Mouse (Mus musculus) CD4-positive, CD25-positive, alpha-beta regulatory T cell, adult 4 months (primary cell): ENCODE data around the gene Ptprn2. TPM values are rescaled to one million over a fixed set of nuclear protein-coding genes. Genes with fewer than 3 reads are reported as not detected.

ENCODE experiments used
- ATAC-seq: one replicate; pipeline ENCODE4 v1.8.0; 2017
- polyA plus RNA-seq, 2 experiments: library from polyadenylated mRNA; unstranded; fragments of 100-300 nt; shearing (Covaris generic); gene quantifications; one replicate each; pipeline ENCODE4 v1.2.1; 2017

The Ptprn2 gene
- polyA plus RNA-seq, 2 experiments from 2014 or later = not detected

DNA sequence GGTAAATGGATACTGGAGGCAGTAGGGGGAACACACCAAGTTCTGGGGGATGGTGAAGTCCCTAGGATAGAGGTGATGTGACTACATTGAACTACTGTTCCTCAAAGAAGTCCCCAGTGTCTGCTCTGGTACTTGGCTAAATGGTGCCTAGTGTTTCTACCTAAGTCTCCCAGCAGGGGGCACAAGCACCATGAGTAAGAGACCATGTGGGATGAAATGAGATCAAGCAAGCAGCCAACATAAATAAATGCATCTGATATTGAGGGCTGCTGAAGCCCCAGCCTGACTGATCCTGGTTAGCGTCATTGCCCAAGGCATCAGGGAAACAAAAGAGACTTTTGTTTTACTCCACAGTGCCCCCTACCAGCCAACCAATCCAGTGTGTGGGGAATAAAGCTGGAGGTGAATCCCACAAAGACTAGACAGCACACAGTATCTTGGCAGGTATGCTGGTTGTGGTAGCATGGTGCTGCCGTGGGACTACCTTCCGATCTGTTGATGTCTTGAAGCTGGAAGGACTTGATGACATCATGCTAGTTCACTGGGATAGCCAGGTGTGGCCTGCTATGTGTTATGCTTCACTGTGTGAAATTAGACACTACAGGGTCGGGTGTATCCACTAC lies 163.2 kb downstream of the Ptprn2 start:
- no peak for ATAC-seq

DNA sequence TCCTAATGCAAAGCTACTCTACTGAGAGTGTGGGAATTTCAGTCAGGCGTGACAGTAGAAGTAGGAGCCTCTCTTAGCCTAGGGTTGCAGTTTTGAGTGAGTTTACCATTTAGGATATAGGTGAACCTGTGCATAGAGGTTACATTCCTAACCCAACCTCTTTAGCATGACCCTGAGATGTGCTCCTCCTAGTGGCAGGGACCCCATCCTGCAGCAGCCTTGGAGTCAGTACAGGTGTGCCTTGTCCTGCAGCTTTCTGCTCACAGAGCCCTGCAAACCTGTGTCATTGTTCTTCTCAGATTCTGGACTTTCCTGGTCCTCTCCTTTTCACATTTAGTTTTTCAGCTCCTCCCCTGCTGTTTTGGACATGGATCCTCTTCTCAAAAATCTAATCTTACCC lies 168.2 kb downstream of the Ptprn2 start:
- no peak for ATAC-seq

DNA sequence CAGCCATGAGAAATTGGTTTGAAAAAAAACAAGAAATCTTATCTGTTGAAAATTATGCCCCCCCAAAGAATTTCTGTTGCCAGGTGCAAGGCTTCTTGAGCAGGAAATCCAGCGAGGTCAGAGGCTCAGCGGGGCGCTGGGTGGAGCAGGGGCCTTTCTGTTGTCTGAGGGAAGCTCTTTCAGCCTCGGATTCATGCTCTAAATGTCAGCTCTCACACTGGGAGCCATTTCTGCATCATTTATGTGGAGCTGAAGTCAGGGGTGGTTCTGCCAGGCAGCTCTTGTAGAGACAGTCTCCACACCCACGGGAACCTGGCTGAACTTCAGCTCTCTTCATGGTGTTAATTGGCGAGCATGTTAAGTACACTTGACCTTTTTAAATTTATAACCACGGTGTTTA lies 174.6 kb downstream of the Ptprn2 start:
- no peak for ATAC-seq

DNA sequence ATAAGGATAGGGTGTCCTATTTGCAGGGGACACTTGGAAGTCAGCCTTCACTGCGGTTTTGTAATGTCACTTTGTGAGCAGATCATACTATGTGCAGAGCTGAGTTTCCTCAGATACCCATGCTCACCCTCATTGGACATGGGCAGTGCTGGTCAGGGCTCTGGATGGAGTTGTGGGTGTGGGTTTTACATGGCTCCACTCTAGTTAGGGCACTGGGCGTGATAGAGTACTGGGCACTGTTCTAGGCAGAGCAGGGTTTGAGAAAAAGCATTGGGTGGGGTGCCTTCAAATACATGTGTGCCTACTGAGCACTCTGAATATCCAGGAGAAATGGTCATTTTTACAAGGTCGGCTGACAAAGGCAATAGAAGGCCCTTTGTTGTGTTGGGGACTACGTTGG lies 175.5 kb downstream of the Ptprn2 start:
- no peak for ATAC-seq

DNA sequence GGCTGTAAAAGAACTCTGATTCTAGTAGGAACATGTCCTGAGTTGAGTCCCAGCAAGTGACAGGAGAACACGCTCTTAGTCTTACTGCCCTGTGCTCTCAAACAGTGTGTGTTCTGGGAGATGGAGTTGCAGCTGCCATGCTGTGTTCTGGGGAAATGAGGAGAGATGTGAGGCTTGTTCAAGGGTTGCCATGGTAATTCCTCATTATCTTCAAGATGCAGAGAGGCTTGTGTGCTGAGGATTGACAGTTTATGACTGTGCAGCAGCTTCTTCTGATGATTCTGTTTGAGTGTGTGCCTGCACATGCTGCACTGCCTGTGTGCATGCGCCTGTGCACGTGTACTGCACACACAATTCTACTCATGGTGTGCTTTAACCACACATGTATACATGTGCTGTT lies 192.2 kb downstream of the Ptprn2 start:
- ATAC-seq = no peak

DNA sequence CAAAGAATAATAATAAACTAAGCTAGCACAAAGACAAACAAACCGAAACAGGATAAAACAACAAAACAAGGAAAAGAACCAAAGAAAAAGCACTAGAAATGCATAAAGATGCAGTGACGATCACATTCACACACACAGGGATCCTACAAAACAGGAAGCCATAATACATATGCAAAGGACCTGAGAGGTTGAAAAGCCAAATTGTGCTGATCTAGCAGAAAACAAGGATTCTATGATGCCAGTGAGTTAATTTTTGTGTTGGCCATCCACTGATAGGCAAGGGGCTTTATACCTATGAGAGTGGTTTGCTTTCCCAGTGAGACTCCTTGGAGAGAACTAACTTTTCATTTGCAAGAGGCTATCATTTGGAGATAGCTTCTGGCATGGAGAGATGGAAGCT lies 204.3 kb downstream of the Ptprn2 start:
- ATAC-seq = no peak

DNA sequence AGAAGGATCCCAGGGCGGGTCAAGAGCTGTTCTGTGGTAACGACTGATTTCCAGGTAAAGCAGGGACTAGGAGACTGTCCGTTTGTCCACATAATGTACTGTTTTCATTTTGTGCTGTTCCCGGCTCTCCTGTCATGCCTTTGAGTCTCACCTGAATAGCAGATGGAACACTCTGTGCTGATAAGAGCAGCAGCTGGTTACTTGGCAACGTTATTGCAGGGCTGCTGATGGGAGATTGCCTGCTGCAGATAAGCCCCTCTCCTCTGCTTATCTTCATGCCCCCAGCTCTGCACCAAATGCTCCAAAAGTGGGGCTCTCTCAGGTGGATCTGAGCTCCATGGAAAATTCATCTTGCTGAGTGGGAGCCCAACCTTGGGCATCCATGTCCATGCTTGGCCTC lies 224.0 kb downstream of the Ptprn2 start:
- ATAC-seq = no peak

DNA sequence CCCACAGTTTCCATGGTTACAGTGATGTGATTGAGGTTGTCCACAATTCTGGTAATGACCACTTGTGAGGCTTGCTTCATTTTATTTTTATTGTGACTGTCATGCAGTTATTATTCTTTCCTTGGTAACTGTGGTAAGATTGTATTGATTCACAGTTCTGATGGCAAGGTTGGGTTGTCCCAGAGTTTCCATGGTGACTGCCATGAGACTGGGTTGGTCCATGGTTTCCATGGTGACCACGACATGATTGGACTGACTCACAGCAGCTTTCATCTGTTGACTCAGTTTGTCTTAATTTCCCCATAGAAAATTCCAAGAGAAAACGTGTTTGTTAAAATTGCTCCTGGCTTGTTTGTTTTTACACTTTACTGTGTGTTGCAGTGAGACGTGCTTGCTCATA lies 225.2 kb downstream of the Ptprn2 start:
- no peak for ATAC-seq

DNA sequence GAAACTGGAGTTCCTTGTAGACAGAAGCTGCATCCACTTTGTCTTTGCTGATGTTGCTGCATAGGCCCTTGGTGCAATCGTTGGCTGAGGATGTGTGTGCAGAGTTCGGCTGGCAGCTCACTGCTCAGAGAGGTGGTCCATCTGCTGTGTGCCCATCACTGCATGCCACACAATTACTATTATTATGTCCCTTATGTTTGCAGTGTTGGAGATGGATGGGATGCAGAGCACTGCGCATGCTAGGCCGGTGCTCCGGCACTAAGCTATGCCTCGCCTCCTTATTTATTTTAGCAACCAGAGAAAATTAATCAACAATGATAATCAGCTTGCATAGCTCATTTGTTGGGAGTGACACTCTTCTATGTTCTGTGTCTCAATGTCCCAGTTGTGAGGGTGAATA lies 225.6 kb downstream of the Ptprn2 start:
- ATAC-seq = no peak

DNA sequence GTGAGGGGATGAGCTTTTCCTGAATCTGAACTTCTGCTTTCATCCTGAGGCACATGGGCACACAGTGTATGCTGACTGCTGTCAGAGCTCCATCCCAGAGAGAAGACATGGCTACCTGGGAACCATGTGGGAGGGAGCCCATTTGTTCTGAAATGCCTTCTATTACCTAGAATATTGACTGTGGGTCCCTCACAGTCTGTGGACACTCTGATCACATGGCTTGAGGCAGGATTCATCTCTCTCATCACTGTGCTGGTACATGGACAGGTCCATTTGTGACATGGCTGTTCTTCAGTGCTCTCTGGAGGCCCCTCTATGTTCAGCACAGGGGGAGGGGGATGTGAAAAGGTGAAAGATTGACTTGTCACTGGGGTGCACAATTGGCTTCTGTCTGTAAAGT lies 227.6 kb downstream of the Ptprn2 start:
- ATAC-seq = no peak

DNA sequence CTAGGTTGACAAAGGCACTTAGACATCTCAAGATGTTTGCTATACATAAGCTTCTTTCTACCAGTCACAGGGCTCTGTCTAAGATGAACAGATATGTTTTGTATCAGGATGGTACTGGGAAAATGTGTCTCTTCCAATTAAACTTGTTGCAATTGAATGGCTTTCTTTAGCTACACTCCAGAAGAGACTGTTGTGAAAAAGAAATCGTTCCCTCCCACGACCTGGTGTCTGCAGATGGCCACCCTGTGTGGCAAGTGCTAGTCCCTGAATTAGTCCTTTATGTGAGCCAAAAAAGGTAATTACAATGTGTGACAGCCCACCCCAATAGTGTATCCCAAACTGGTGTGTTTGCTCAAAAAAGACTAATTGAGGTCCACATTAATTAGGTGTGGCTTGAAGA lies 235.5 kb downstream of the Ptprn2 start:
- ATAC-seq = no peak

DNA sequence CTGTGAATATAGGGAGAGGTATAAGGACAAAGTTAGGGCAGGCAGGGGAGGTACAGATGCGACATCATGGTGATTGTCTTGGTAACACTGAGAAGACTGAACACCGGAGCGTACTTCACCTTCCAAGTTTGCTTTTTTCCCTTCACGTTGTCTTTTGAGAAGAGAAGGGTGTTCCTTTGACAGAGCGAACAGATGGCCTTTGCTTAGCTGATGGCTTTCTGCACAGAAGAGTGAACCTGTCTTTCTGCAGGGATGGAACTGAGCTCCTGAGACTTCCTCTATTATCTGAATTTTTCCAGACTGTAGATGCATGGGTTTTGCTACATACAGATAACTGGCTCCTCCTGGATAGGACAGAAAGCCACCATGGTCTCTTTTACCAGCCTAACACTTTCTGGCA lies 254.6 kb downstream of the Ptprn2 start:
- no peak for ATAC-seq

DNA sequence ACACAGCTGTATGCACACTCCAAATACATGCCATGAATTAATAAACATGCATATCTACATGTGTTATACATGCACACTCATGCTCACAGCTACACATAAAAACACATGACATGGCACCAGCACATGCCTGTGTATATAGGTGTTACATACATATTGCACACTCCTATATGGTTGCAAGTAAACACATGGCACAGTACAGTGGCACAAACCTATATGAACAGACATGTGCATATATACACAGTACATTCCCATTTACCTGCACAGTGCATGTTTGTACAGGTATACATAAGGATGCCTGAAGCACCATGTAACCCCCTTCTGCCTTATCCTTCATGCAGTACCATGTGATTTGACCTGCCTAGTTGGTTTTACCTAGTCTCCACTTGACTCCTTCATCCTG lies 255.8 kb downstream of the Ptprn2 start:
- no peak for ATAC-seq

DNA sequence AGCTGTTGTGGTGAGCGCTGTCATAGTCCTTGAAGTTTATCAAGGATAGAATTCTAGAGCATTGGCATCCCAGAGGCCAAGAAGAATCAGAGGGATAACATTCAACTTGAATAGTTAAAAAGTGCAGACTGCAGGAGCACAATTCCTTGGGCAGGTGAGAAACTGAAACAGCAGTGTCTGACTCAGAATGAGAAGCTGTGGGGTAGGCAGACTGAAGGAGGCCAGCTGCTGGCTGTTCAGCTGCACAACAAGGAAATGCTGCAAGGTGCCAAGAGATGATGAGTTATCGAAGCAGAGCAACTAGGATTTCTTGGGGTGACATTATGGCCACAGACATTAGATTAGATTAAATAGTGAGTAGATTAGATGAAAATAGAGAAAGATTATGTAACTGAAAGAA lies 260.9 kb downstream of the Ptprn2 start:
- no peak for ATAC-seq

DNA sequence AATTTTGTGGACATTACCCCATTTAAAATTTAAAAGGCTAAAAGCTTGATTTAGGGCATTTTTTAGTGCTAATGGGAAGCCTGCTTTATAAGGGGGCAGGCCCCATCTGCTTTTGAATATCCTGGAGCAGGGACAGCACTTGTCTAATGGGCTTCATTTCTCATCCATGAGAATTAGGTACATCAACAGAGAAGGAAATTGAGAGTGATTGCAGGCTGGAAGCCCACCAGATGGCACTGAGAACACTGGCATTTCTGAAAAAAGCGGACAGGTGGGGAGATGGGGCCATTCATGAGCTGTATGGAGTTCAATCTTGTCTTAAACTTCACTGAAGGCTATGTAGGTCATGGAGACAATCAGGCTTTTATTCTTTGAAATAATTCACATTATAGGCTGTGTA lies 267.3 kb downstream of the Ptprn2 start:
- no peak for ATAC-seq

DNA sequence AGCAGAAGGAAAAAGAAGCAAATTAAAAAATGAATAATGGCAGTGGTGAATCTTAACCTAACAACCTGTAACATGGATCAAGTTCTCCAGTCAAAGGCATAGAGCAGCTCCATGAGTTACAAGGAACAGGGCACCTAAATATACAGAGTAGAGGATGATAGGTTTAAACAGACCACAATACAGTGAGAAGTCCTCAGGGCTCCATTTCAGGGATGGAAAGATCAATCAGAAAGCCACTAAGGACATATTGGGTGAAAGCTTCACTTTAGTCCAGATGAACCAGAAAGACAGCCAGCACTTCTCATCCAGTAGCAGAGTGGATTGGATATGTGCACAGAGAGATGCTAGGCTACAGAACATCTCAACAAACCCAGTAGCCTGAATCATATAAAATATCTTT lies 278.4 kb downstream of the Ptprn2 start:
- ATAC-seq = no peak

DNA sequence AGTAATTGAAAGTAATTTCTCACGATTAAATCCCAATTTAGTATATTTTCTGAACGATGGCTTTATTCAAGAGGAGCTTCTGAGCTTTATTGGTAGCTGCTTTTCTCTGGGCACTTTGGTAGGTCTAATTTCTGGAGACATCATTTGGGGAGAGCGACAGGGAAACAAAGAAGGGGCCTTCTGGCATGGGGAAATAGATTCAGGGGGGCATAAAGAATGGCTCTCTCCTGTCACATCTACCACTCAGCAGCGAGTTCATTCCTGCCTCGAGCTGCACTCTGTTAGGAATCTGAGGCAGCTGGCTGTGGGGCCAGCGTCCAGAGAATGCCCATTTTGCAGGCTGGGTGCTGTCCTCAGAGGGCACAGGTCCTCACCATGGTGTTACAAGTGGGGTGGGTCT lies 285.4 kb downstream of the Ptprn2 start:
- no peak for ATAC-seq

DNA sequence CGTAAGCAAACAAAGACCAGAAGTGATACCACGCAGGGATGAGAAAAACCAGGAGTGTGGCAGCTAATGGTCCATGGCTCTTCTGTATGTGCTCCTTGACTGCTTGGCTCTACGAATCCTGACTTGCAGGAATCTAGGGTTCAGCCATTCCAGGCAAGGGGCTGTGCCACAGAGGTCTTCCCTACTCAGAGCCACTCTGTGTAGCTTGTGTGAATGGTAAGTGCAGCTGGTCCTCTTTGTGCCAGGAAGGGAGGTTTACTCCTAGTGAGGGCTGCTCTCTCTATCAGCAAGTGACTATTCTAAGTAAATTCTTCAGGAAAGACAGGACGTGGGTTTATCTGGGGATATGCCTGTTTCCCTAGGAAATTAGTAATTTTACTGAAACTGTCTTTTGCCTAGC lies 286.0 kb downstream of the Ptprn2 start:
- ATAC-seq = no peak

DNA sequence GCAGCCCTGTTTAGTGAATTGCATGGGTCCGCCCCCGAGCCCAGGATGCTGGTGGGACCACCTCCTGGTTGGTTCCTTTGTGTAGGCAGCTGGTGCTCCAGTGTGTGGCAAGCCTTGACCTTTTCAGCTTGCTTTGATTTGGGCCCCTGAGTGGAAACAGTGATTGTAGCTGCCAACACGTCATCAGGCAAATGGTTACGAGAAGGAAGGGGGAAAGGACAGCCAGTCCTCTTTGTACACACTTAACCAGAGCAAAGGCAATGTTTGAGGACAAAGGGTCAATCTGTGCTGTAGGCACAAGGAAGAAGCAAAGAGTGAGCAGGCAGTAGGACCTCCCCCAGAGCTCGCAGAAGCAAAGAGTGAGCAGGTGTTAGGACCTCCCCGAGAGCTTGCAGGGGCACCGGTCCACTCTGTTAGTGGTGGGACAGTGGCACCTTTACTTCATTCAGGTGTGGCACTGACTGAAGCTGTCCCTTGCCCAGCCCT lies 286.6 kb downstream of the Ptprn2 start:
- no peak for ATAC-seq

DNA sequence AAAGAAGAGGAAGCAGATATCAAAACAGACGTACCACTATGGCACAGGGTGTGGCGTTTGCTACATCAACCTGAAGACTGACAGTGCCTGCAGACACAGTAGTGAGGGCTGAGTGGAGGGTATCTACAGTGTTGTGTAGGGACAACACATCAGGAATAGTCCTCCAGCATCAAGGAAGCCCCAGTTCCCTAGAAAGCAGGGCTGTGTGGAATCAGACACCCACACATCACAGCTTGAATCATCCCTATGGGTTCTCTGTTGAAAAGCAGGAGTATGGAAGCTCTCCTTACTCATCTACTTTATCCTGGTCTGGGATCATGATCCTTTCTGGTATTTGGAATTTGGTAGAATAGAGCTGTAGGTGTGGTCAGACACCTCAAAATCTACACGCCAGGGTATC lies 287.8 kb downstream of the Ptprn2 start:
- no peak for ATAC-seq

DNA sequence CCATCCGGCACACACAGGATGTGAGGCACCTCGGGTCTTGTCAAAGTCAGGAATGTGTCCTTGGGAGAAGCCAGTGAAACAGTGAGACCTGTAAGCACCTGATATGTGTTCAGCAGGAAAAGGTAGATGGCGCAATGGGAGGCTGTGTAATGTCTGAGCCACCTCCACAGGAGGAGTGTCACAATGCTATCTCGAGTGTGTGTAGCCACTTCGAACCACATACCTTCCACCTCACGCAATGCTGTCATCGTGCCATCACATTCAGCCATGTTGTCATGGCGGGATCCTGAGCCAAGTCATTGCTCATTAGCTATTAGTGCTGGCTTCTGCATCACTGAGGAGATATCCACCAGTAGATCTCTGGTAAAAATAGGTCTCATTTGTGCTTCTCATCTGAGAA lies 290.9 kb downstream of the Ptprn2 start:
- ATAC-seq = no peak

DNA sequence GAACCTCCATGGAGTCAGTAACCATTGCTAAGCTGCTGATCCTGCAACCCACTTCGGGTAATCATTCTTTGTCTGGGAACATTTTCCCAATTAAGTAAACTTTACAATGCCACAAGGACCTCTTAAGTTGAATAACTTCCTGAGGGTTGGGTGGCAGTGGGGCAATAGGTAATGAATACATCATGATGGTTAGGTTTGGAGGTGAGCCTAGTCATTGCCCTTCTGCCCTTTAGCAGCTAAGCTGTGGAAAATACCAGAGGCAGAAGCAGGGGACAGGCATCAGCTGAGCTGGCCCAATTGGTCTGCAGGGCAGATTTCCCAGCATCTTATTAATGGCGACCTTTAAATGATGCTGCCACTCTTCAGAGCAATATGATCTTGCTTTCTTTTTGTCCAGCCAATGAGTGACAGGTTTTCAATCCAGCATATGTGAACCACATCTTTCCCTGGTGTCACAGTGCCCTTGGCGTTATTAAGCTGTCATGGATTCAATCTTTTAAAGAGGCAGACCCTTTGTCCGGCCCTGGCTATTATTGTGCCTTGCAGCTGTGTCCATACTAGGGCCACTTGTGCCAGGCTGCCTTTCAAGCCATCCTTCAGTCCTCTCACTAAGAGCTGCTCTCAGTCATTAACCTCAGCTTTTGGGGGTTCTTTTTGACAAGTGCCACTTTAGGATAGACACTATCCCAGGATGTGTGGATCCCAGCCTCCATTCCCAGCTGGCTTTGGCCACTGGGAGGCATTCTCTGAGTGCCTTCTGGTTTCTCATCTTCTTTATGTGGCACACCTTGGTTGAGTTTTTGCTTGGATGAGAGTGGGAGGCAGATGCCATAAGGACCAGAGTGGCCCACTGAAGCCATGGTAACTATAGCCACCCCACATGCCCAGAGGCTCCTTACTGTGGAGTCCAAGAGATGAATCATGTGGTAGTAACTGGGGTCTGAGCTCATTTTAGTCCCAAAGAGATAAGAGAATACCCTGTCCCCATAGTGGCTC lies 292.9 kb downstream of the Ptprn2 start:
- no peak for ATAC-seq

DNA sequence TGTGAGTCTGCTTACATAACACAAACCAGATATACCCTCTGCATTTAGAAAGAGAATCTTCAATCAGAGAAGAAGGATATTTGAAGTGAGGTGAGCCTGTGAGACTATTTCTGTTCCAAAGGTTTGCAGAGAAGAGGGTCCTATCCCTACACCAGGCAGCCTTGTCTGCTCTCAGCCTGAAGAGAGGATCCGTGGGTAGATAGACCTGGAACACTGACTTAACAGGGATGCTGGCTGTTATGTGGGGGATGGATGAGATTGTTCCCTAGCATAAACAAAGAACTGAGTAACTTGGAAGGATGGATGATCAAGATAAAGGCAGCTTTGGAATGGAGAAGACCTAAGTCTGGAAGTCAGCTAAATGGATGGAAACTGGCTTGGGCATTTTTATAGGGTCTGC lies 294.9 kb downstream of the Ptprn2 start:
- ATAC-seq = no peak

DNA sequence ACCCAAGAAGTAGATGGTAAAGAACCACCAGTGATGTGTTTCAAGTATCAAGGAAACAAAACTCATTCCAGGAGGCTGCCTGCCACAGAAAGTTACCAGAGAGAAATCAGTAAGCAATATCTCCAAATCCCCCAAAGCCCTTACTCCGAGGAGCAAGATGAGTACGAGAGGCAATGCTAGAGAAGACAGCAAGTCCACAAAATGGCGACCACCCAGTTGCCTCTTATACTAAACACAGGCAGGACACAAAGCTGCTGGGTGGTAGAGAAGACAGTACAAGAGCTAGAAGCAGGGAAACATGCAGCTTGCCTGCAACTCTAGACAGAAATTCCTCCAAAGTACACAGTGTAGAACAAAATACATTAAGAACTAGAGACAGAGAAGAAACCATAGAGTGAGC lies 300.2 kb downstream of the Ptprn2 start:
- no peak for ATAC-seq
